Mouse (Mus musculus): ENCODE measurements around the gene Slamf7.

- TF ChIP-seq CTCF (IDR thresholded peaks at IDR 0.05; ENCODE audit: low read depth, low read length) (no peak), GATA1 (IDR thresholded peaks at IDR 0.05; ENCODE audit: borderline replicate concordance, low read length) (no peak), TAL1 (conservative IDR thresholded peaks at IDR 0.05; ENCODE audit: low read depth, low read length) (no peak), POLR2AphosphoS5 (IDR thresholded peaks at IDR 0.05; ENCODE audit: insufficient replicate concordance, low read depth, low read length) (no peak), GATA2 (IDR thresholded peaks at IDR 0.05; ENCODE audit: borderline replicate concordance, low read depth, low read length) (no peak)
Measured at GRCm38 (mm10) chr1:171647716-171648115, 5.1 kb downstream of the Slamf7 start.

All from G1E (cell line).